Mouse (Mus musculus) CD4-positive naive resting alpha-beta T cell, adult 57 days (primary cell): ENCODE results near the gene Evpl. TPM values are rescaled to one million over a fixed set of nuclear protein-coding genes. Genes with fewer than 3 reads are reported as not detected.

Experiments
- total RNA-seq: library from RNA; stranded (reverse); gene quantifications from one replicate; pipeline ENCODE4 v1.2.4, GENCODE M21; 2023

Evpl gene
- 0.44 TPM for total RNA-seq

GRCm38 (mm10) chr11:116237742-116238395 lies at the start of gene Evpl:
TSS of gene Evpl (minus strand) at chr11:116238077.

DNA sequence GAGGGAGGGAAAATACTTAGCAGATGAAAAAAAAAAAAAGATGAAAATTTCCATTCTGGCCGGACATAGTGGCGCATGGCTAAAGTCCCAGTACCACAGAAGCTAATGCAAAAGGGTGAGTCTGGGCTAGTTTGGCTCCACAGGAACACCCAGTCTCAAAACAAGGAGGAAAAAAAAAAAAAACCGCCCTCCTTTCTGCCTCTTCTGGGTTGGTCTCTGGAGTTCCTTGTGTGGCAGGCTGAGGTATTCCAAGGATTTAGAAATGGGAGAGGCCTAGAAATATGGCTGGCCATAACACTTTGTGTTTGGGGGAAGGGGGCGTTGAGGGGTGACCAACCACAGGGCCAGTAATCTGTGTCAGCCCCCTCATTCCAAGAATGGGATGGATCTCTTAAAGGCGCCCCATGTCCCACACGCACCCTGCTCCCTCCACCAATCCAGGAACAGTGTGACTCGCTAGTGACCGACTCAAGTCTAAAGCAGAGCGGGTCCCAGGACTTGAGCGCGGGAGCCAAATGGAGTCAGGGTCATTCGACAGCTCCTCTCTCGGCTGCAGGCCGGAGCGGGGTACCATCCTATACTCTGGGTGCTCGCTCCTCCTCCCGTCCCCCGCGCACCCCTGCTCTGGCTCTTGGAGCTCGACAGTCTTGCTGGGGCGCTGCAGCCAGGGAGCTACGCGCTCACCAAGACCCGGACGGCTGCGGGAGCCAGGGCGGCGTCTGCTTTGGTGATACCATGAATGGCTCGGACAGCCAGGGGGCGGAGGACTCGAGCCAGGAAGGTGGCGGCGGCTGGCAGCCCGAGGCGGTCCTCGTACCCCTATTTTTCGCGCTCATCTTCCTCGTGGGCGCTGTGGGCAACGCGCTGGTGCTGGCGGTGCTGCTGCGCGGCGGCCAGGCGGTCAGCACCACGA lies 43.1 kb upstream of the Evpl start, which contains the start of gene Galr2:
Gene Galr2 (plus strand): TSS at position 189 of the 913 bp plus-strand sequence.

GRCm38 (mm10) chr11:116274045-116274666 lies 36.3 kb upstream of the Evpl start, which contains the start of gene Srp68:
TSS of gene Srp68 (minus strand) at chr11:116274217.

GRCm38 (mm10) chr11:116198639-116199531 lies 39.0 kb downstream of the Evpl start, which contains the start of the genes Ten1 and Acox1:
TSS of gene Ten1 (plus strand) at chr11:116198855.
TSS of gene Acox1 (minus strand) at chr11:116199045.

Other genes starting within 250 kb of the Evpl start
- gene Galk1, start 225.4 kb downstream of the Evpl start, total RNA-seq: 15.2 TPM
- gene H3f3b, start 210.1 kb downstream of the Evpl start, total RNA-seq: 1,631 TPM
- 58.6 TPM for gene Unk, start 207.8 kb downstream of the Evpl start, total RNA-seq
- 85.3 TPM for gene Unc13d, start 160.1 kb downstream of the Evpl start, total RNA-seq
- 174 TPM for gene Wbp2, start 151.1 kb downstream of the Evpl start, total RNA-seq
- gene Trim47, start 110.9 kb downstream of the Evpl start, total RNA-seq: 1.8 TPM
- gene Trim65, start 106.9 kb downstream of the Evpl start, total RNA-seq: 39.2 TPM
- gene Mrpl38, start 99.2 kb downstream of the Evpl start, total RNA-seq: 59.1 TPM
- gene Fbf1, start 69.9 kb downstream of the Evpl start, total RNA-seq: 27.4 TPM
- gene Ten1, start 39.2 kb downstream of the Evpl start, total RNA-seq: 43.3 TPM
- gene Acox1, start 39.0 kb downstream of the Evpl start, total RNA-seq: 24.0 TPM
- 67.5 TPM for gene Srp68, start 36.1 kb upstream of the Evpl start, total RNA-seq
- gene Galr2, start 42.9 kb upstream of the Evpl start, total RNA-seq: not detected
- gene Exoc7, start 69.2 kb upstream of the Evpl start, total RNA-seq: 60.6 TPM
- not detected for gene Foxj1, start 97.3 kb upstream of the Evpl start, total RNA-seq
- 8.8 TPM for gene Rnf157, start 175.0 kb upstream of the Evpl start, total RNA-seq
- 107 TPM for gene Ubald2, start 196.0 kb upstream of the Evpl start, total RNA-seq
- gene Qrich2, start 228.2 kb upstream of the Evpl start, total RNA-seq: 0.21 TPM